Mouse (Mus musculus) effector memory CD4-positive, alpha-beta T cell, adult 5 months (primary cell): Measurements from ENCODE around the gene Prpf31. TPM values are rescaled to one million over a fixed set of nuclear protein-coding genes. Genes with fewer than 3 reads are reported as not detected.

Experiments used
- polyA plus RNA-seq: library from polyadenylated mRNA; unstranded; fragments of 100-300 nt; shearing (Covaris generic); gene quantifications from one replicate; pipeline ENCODE4 v1.2.1, GENCODE M21; 2017

Prpf31 gene
- 46.4 TPM for polyA plus RNA-seq

GRCm38 (mm10) chr7:3629543-3630477, at the start of gene Prpf31, which contains the start of gene Tfpt:
Gene Prpf31, plus strand, starts transcription at chr7:3629985.
Gene Tfpt, minus strand, starts transcription at chr7:3629929.

GRCm38 (mm10) chr7:3616057-3616388, 13.8 kb upstream of the Prpf31 start, which contains the start of gene Oscar:
Gene Oscar, minus strand, starts transcription at chr7:3616157.

GRCm38 (mm10) chr7:3617242-3617995, 12.4 kb upstream of the Prpf31 start, which contains the start of gene Ndufa3:
Gene Ndufa3, plus strand, starts transcription at chr7:3617373.

GRCm38 (mm10) chr7:3644672-3645487, 15.1 kb downstream of the Prpf31 start, which contains the start of gene Cnot3:
Gene Cnot3, plus strand, starts transcription at chr7:3645268.

GRCm38 (mm10) chr7:3665215-3666114, 35.7 kb downstream of the Prpf31 start, which contains the start of gene Leng1:
Gene Leng1, minus strand, starts transcription at chr7:3665840.

GRCm38 (mm10) chr7:3677342-3677741, 47.6 kb downstream of the Prpf31 start, which contains the start of gene Tmc4:
Gene Tmc4, minus strand, starts transcription at chr7:3677553.

Other genes with a start within 250 kb of the Prpf31 start
- gene Cacng8, start 239.3 kb upstream of the Prpf31 start, polyA plus RNA-seq: not detected
- gene Cacng6, start 205.8 kb upstream of the Prpf31 start, polyA plus RNA-seq: not detected
- gene Tarm1, start 127.4 kb upstream of the Prpf31 start, polyA plus RNA-seq: not detected
- not detected for gene Oscar, start 13.8 kb upstream of the Prpf31 start, polyA plus RNA-seq
- 317 TPM for gene Ndufa3, start 12.6 kb upstream of the Prpf31 start, polyA plus RNA-seq
- gene Tfpt, start 56 bp upstream of the Prpf31 start, polyA plus RNA-seq: 16.6 TPM
- 81.6 TPM for gene Cnot3, start 15.3 kb downstream of the Prpf31 start, polyA plus RNA-seq
- 26.8 TPM for gene Leng1, start 35.9 kb downstream of the Prpf31 start, polyA plus RNA-seq
- gene Tmc4, start 47.6 kb downstream of the Prpf31 start, polyA plus RNA-seq: 2.6 TPM
- 12.9 TPM for gene Tsen34, start 62.9 kb downstream of the Prpf31 start, polyA plus RNA-seq
- 73.7 TPM for gene Mboat7, start 63.5 kb downstream of the Prpf31 start, polyA plus RNA-seq
- gene Rps9, start 74.0 kb downstream of the Prpf31 start, polyA plus RNA-seq: 2,082 TPM
- gene Pirb, start 90.4 kb downstream of the Prpf31 start, polyA plus RNA-seq: 0.34 TPM
- not detected for gene Gm15448, start 195.7 kb downstream of the Prpf31 start, polyA plus RNA-seq
- not detected for gene Pira2, start 215.1 kb downstream of the Prpf31 start, polyA plus RNA-seq